Mouse (Mus musculus): ENCODE data around the gene Itgb4. TPM values are rescaled to one million over a fixed set of nuclear protein-coding genes. Genes with fewer than 3 reads are reported as not detected.
"Not testable (repeated sequence)": the region's sequence is repeated elsewhere in the genome, so short reads cannot be mapped to it uniquely, and the experiment has no call there.

Gene Itgb4
- polyA plus RNA-seq, 1 experiment from 2014 or later: 1.2 TPM

DNA sequence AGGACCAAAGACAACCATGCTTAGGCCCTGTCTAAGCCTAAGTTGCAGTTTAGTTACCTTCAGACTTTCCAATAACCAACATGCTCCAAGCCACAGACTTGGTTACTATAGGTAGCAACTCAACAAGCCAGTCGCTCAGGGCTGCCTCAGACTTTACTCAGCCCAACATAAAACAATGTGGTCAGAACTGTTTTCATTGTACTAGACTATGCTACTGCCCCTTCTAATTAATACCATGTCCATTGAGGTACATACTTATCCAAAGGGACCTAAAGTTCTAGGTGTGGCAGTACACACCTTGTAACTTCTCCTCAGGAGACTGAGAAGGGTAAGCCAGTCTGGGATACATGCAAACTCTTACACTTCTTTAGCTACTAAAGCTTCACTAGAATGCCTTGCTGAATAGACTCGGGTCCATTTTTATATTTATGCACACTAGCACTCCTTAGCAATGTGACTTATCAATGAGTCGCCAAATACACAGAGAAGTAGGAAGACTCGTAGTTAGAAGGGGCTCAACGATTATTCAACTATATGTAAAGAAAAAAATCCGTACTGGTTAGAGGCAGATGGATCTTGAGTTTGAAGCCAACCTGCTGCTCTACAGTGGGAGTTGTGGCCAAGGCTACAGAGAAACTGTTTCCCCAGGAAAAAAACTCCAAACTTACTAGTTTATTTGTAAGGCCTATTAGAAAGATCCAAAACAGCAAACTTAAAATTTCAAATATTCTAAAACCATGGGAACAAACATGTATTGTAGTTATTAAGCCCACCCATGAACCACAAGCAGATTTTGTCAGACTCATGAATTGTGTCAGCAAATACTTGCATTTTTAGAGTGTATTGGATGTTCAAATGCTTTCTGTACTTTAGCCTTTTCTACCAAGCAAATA, 47.1 kb downstream of the Itgb4 start:
- no peaks in the 10 kb centered on the region for H3K27me3 ChIP-seq
- no peaks in the 10 kb centered on the region for H3K9me3 ChIP-seq (replicated peaks)
- H3K4me2 ChIP-seq: peak overlapping the region; percentile 13; the same call in 1 of the 2 replicates
- 71% methylated on average over 6 of the region's 6 CpGs for WGBS
- peaks cover 13% of the 10 kb centered on the region for H3K36me3 ChIP-seq
- ATAC-seq (replicated peaks; ENCODE audit: insufficient number of reproducible peaks, insufficient read depth, low FRiP score, low read depth): no peak
- H3K27ac ChIP-seq: 0 out of 2 replicates have a peak overlapping the region, but pooled peaks have one; percentile 15
- no peak overlapping the region for H3K4me3 ChIP-seq
- peaks cover 12% of the 10 kb centered on the region for H3K4me1 ChIP-seq (replicated peaks)
- H3K9ac ChIP-seq: no peak overlapping the region

DNA sequence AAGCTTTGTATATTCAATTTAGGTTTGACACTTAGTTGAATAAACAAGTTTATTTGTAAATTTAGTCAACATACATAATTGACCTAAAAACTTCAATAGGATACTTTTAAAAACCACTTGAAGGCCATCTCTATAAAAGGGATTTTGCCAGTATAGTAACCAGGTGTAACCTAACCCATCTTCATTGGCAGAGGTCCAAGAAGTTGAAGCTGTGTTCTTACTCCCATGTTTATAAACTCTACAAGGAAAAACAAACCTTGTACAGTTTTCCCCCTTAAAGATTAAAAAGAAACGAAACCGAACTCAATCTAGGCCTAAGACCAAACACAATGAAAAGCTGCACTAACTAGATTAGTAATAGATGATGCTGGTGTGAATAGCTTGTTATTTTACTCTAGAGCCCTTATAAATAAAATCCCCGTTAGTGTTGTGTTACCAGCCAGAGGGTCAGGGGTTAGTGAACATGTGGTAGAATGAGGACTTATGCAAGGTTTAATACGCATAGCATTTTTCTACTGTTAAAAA, 47.8 kb downstream of the Itgb4 start:
- Histone ChIP-seq H3K9me3 (replicated peaks) (no peaks in the 10 kb centered on the region), H3K4me2 (peak overlapping the region; percentile 61), H3K9ac (no peak overlapping the region), H3K36me3 (peaks cover 13% of the 10 kb centered on the region), H3K4me3 (peak overlapping the region; percentile 37), H3K27me3 (no peaks in the 10 kb centered on the region), H3K4me1 (replicated peaks) (peaks cover 12% of the 10 kb centered on the region), H3K27ac (no peak overlapping the region)
- ATAC-seq (replicated peaks; ENCODE audit: insufficient number of reproducible peaks, insufficient read depth, low FRiP score, low read depth): no peak
- WGBS: 65% methylated on average over 4 of the region's 4 CpGs

DNA sequence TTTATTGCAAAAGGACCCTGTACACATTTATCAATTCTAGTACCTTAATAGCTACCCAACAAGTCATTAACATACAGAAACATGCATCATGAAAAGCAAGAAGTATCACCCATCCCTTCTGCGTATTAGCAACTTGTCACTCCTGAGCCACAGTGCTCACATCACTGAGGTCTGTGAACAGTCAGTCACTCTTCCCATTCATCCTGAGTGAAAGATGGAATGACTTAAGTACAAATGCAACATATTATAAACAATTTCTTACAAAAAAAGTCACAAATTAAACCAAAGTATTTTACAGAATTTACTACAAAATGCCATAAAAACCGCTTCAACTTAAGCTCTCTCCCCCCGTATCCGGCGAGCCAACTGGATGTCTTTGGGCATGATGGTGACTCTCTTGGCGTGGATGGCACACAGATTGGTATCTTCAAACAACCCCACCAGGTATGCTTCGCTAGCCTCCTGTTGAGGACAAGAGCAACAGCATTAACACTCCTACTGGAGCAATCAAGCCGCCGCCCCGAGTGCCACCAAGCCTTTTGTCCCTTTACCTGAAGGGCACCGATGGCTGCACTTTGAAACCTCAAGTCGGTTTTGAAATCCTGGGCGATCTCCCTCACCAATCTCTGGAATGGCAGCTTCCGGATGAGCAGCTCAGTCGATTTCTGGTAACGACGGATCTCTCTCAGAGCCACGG, 48.7 kb downstream of the Itgb4 start:
- Histone ChIP-seq H3K4me1 (replicated peaks) (peaks cover 12% of the 10 kb centered on the region), H3K9ac (peak overlapping the region; percentile 100), H3K27ac (peak overlapping the region; percentile 99), H3K4me2 (peak overlapping the region; percentile 61), H3K4me3 (peak overlapping the region; percentile 94), H3K36me3 (peaks cover 13% of the 10 kb centered on the region)
- WGBS: 3% methylated on average over 18 of the region's 18 CpGs
- H3K9me3 ChIP-seq (replicated peaks); ATAC-seq (replicated peaks; ENCODE audit: insufficient number of reproducible peaks, insufficient read depth, low FRiP score, low read depth); H3K27me3 ChIP-seq: not testable (repeated sequence)

DNA sequence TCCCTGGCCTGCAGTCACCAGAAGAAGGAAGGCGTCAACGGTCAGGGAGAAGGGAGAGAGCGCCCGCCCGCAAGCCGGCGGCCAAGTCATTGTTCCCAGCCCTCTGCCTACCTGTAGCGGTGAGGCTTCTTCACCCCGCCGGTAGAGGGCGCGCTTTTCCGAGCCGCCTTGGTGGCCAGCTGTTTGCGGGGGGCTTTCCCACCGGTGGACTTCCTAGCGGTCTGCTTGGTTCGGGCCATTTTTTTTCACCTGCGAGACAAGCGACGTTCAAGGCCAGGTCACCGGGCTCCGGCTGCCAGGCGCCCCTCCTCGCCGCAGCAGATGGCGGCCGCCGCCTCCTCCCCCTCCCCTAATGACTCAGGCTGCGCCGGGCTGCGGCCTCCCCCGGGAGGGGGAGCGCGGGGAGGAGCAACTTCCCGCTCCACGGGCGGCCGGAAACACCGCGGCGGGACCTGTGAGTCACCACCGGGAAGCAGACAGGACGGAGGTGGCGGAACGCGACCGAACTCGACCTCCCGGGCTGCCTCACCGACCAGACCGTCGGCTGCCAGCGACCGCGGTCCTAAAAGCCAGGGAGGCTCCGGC, 49.4 kb downstream of the Itgb4 start:
- H3K36me3 ChIP-seq: peaks cover 13% of the 10 kb centered on the region
- peak; percentile 81 for ATAC-seq (replicated peaks; ENCODE audit: insufficient number of reproducible peaks, insufficient read depth, low FRiP score, low read depth)
- H3K27me3 ChIP-seq: no peaks in the 10 kb centered on the region
- peak overlapping the region; percentile 61 for H3K4me2 ChIP-seq
- H3K9me3 ChIP-seq (replicated peaks): no peaks in the 10 kb centered on the region
- peaks cover 12% of the 10 kb centered on the region for H3K4me1 ChIP-seq (replicated peaks)
- 1% methylated on average over 56 of the region's 57 CpGs for WGBS
- peak overlapping the region; percentile 100 for H3K9ac ChIP-seq
- H3K27ac ChIP-seq: peak overlapping the region; percentile 99
- peak overlapping the region; percentile 94 for H3K4me3 ChIP-seq

DNA sequence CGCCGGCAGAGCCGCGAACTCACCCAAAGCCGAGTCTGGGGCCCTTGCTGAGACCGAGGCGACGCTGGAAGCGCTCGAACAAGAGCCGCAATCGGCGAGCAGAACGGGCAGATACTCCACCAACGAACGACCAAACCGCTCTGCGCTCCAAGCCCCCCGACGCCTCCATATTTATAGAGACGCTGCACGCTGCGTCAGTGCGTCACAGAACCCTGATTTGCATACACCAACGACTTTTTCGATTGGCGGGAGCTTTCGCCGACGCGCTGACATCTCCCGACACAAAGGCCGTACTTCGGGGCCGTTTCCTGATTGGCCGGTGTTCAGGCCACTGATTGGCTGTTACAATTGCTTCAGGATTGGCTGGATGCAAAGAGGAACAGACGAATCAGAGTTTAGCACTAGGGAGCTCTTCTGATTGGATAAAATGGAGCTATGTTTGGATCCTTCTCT, 49.9 kb downstream of the Itgb4 start:
- Histone ChIP-seq H3K27ac (peak overlapping the region; percentile 99), H3K9me3 (replicated peaks) (no peaks in the 10 kb centered on the region), H3K4me2 (peak overlapping the region; percentile 61), H3K9ac (peak overlapping the region; percentile 100), H3K27me3 (no peaks in the 10 kb centered on the region), H3K4me1 (replicated peaks) (peaks cover 13% of the 10 kb centered on the region), H3K36me3 (peaks cover 13% of the 10 kb centered on the region), H3K4me3 (peak overlapping the region; percentile 94)
- WGBS: under 1% methylated on average over 37 of the region's 37 CpGs
- ATAC-seq (replicated peaks; ENCODE audit: insufficient number of reproducible peaks, insufficient read depth, low FRiP score, low read depth): peak; percentile 93

DNA sequence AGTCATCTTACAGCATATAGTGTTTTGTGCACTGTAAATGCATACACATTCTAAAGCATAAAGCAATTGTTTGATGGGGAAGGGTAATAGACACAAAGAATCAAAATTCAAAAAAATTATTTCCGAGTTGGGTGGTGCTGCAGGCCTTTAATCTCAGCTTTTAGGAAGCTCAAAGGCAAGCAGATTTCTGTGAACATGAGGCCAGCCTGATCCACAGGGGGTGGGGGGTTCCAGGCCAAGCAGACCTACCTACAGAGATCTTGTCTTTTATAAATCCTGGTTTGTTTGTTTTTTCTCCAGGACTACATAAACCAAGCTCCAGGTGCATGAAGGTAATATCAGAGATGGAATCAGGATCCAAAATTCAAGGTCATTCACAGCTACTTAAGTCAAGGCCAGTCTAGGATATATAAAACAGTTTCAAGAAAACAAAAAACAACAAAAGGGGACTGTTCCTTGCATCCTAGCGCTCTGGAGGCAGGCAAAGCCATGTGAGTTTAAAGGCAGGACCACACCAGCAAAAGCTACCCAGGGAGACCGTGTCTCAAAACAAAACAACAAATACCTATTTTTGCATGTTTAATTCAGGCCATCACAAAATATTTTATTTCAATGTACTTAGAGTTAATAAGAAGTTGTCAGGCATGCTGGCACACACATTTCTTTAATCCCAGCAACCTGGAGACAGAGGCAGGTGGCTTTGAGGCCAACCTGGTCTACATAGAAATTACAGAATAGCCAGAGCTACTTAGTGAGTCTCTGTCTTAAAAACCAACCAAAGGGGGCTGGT, 50.7 kb downstream of the Itgb4 start:
- Histone ChIP-seq H3K4me1 (replicated peaks) (peaks cover 17% of the 10 kb centered on the region), H3K4me3 (no peak overlapping the region), H3K9ac (no peak overlapping the region), H3K27ac (peak overlapping the region; percentile 64; the same call in 1 of the 2 replicates), H3K36me3 (peaks cover 13% of the 10 kb centered on the region), H3K4me2 (no peak overlapping the region), H3K27me3 (no peaks in the 10 kb centered on the region), H3K9me3 (replicated peaks) (no peaks in the 10 kb centered on the region)
- 85% methylated on average over 3 of the region's 3 CpGs for WGBS
- ATAC-seq (replicated peaks; ENCODE audit: insufficient number of reproducible peaks, insufficient read depth, low FRiP score, low read depth): no peak

DNA sequence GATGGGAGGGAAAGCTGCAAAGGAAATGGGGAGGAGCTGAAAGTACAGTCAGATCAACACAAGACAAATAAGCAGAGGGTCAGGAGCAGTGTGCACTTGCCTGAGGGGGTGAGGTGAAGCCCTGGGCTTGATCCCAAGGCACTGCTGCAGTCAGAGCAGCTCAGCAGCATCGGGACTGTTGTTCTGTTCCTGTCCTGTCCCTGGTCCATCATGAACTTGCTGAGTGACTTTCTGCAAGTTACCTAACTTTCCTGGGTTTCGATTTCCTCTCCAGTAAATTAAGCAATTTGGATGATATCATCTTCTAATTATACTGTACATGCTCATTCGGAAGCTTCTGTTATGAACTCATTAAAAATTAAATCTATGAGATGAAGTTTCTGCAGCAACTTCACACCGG, 53.2 kb downstream of the Itgb4 start, which contains the start of gene H3f3b:
TSS of gene H3f3b (minus strand) at position 207 of the 400 bp plus-strand sequence.
- no peak within 1 kb of the TSS for H3K27ac ChIP-seq
- WGBS: 69% methylated on average over 4 of the region's 4 CpGs
- no peak for ATAC-seq (replicated peaks; ENCODE audit: insufficient number of reproducible peaks, insufficient read depth, low FRiP score, low read depth)
- H3K36me3 ChIP-seq: no peaks in the 10 kb centered on the region
- no peaks in the 10 kb centered on the region for H3K27me3 ChIP-seq
- H3K4me1 ChIP-seq (replicated peaks): peaks cover 18% of the 10 kb centered on the region
- H3K9me3 ChIP-seq (replicated peaks): no peaks in the 10 kb centered on the region
- H3K4me3 ChIP-seq: no peak within 1 kb of the TSS
- H3K4me2 ChIP-seq: no peak within 1 kb of the TSS
- no peak within 1 kb of the TSS for H3K9ac ChIP-seq

DNA sequence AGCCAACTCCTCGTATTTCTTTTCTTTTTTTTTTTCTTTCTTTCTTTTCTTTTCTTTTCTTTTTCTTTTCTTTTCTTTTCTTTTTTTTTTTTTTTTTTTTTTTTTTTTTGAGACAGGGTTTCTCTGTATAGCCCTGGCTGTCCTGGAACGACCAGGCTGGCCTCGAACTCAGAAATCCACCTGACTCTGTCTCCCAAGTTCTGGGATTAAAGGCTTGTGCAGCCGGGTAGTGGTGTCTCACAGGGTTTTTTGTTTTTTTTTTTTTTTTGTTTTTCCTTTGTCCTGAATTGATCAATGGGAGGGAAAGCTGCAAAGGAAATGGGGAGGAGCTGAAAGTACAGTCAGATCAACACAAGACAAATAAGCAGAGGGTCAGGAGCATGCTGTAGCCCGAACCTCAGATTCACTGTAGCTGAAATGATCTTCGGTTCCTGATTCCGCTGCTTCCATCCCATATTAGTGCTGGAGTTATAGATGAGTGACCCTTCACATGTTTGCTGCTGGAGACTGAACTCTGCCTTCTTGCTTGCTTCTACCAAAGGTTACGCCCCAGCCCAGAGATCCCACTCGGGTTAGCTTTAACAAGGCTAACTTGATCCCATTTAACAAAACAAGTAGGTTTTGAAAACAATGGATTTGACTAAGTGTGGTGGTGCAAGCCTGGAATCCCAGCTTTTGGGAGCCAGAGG, 53.8 kb downstream of the Itgb4 start:
- no peak for ATAC-seq (replicated peaks; ENCODE audit: insufficient number of reproducible peaks, insufficient read depth, low FRiP score, low read depth)
- 75% methylated on average over 9 of the region's 9 CpGs for WGBS

DNA sequence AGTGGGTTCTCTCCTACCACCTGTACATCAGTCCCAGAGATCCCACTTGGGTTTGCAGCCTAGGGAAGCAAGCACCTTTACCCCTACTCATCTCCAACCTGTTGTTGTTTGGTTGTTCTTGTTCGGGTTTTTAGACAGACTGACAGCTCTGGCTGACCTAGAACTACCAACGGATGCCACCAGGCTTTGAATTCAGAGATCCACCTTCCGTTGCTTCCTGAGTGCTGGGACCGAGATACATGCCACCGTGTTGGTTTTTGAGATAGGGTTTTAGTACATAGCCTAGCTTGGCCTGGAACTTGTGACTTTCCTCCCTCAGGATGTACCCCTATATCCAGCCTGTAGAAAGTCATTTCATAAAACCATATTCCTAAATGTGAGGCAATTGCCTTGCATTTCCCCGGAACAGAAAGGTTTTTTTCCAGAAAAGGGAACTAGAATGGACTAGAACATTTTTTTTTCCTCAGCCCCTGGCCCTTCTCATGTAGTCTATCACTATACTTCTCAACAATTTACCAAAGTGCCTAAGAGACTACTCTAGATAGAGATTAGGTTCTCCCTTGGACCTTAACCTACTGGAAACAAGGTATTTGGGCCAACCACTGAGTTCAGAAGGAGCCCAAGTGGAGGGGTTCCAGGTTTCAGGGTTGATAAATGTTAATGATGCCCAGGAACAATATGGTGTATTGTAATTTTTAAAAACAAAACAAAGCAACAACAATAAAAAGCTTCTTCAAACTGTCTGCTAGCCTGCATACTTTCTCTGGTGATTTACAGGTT, 54.8 kb downstream of the Itgb4 start:
- Histone ChIP-seq H3K4me2 (peak overlapping the region; percentile 71), H3K9me3 (replicated peaks) (no peaks in the 10 kb centered on the region), H3K27me3 (no peaks in the 10 kb centered on the region), H3K27ac (peak overlapping the region; percentile 100; the same call in 1 of the 2 replicates), H3K9ac (0 out of 2 replicates have a peak overlapping the region, but pooled peaks have one; percentile 45), H3K4me3 (peak overlapping the region; percentile 89), H3K36me3 (0 out of 2 replicates have a peak, but pooled peaks cover 5% of the 10 kb centered on the region), H3K4me1 (replicated peaks) (peaks cover 24% of the 10 kb centered on the region)
- no peak for ATAC-seq (replicated peaks; ENCODE audit: insufficient number of reproducible peaks, insufficient read depth, low FRiP score, low read depth)
- WGBS: 73% methylated on average over 6 of the region's 6 CpGs

More for the DNA sequence above, 53.8 kb downstream of the Itgb4 start:
- Histone ChIP-seq H3K27ac (no peak overlapping the region), H3K4me2 (no peak overlapping the region), H3K9me3 (replicated peaks) (no peaks in the 10 kb centered on the region), H3K4me1 (replicated peaks) (peaks cover 23% of the 10 kb centered on the region), H3K27me3 (no peaks in the 10 kb centered on the region), H3K4me3 (no peak overlapping the region), H3K9ac (no peak overlapping the region), H3K36me3 (0 out of 2 replicates have a peak, but pooled peaks cover 3% of the 10 kb centered on the region)
